Comparison of ENCODE assay signal across 9 mouse cellular contexts in the genomic region with DNA sequence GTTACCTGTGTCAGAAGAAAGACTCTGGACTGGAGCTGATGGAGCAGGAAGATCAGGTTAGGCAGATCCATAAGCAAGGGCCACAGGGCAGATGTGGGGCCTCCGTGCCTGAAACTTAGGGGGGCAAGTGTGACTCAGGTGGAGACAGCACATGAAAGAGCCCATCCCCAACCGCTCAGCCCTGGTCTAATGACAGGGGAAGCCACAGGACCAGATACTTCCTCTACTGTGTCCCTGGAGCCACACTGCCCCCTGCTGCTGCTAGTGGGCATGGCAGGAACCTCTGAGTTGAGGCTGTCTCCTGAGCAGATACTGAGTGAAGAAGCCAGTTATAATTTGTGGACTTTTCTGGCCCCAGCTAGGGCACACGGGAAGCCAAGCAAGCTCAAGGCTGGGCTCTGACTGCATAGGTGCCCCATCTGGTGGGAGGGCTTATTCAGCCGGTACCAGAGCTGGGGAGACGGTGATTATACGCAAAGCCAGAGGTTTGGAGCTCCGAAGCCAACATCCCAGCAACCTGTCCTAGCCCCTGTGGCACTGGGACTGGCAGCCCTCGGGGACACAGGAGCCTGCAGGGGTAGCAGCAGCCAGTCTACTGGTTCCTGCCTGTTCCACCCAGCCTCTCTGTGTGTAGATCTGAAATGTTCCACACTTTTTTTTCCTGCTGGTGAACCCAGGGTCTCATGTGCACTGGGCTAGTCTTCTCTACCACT. TPM values are rescaled to one million over a fixed set of nuclear protein-coding genes. Genes with fewer than 3 reads are reported as not detected.
DNase-seq lines count a peak whose midpoint lies in the region; ATAC-seq and TF ChIP-seq lines count a peak whose summit lies in the region.
"Had no signal": no experiment of that assay in that cellular context is flagged by ENCODE, and none has a peak within 500 bp of the region (broad histone marks: within the 10 kb centered on the region; RNA-seq: fewer than 3 reads in every experiment).

No protein-coding gene starts in this region.

- no peak overlapping the region for H3K27ac ChIP-seq in heart, postnatal 0 days (ENCODE audit: low read depth)
- H3K27ac ChIP-seq in liver, embryonic 15.5 days (replicated peaks), result no peak overlapping the region
- no peak overlapping the region for H3K27ac ChIP-seq in neural tube, embryonic 13.5 days (replicated peaks)
- H3K27ac ChIP-seq: embryonic facial prominence, embryonic 13.5 days had no signal

- no peak overlapping the region for H3K4me2 ChIP-seq in heart, postnatal 0 days (ENCODE audit: low read depth, low read length)
- H3K4me2 ChIP-seq in liver, embryonic 15.5 days, result no peak overlapping the region
- H3K4me2 ChIP-seq in neural tube, embryonic 13.5 days, result no peak overlapping the region
- H3K4me2 ChIP-seq: embryonic facial prominence, embryonic 13.5 days had no signal

- peak; percentile 66 for ATAC-seq in heart, postnatal 0 days (ENCODE audit: insufficient read depth, low read depth)
- peak; percentile 52; the same call in 1 of the 2 replicates for ATAC-seq in liver, embryonic 15.5 days (ENCODE audit: insufficient read depth)
- peak; percentile 85 for ATAC-seq in neural tube, embryonic 13.5 days (ENCODE audit: low read depth)

- TF ChIP-seq CTCF in heart, postnatal 0 days (IDR thresholded peaks at IDR 0.05; ENCODE audit: low read depth), result peak; percentile 99

- H3K9me3 ChIP-seq in heart, postnatal 0 days (replicated peaks; ENCODE audit: control insufficient read depth, low read length), result no peaks in the 10 kb centered on the region
- H3K9me3 ChIP-seq in liver, embryonic 15.5 days (replicated peaks), result no peaks in the 10 kb centered on the region
- H3K9me3 ChIP-seq in neural tube, embryonic 13.5 days, result no peaks in the 10 kb centered on the region
- H3K9me3 ChIP-seq: embryonic facial prominence, embryonic 13.5 days had no signal

- TF ChIP-seq EP300 in heart, postnatal 0 days (IDR thresholded peaks at IDR 0.05; ENCODE audit: low read depth), result no peak

- H3K4me1 ChIP-seq in heart, postnatal 0 days (ENCODE audit: control insufficient read depth, insufficient read depth), result no peaks in the 10 kb centered on the region
- H3K4me1 ChIP-seq in liver, embryonic 15.5 days (replicated peaks), result peaks cover 2% of the 10 kb centered on the region; the same call in 1 of the 2 replicates
- H3K4me1 ChIP-seq in neural tube, embryonic 13.5 days (replicated peaks), result peaks cover 12% of the 10 kb centered on the region

- WGBS in heart, postnatal 0 days, result 38% methylated on average over 8 of the region's 8 CpGs
- WGBS in liver, embryonic 15.5 days (ENCODE audit: insufficient replicate concordance), result 38% methylated on average over 8 of the region's 8 CpGs
- 41% methylated on average over 8 of the region's 8 CpGs for WGBS in neural tube, embryonic 13.5 days

- no peaks in the 10 kb centered on the region for H3K36me3 ChIP-seq in heart, postnatal 0 days (replicated peaks; ENCODE audit: control insufficient read depth, insufficient read depth, low read length)
- H3K36me3 ChIP-seq in liver, embryonic 15.5 days (replicated peaks), result no peaks in the 10 kb centered on the region
- no peaks in the 10 kb centered on the region for H3K36me3 ChIP-seq in neural tube, embryonic 13.5 days
- H3K36me3 ChIP-seq: embryonic facial prominence, embryonic 13.5 days had no signal

- no peak overlapping the region for H3K9ac ChIP-seq in heart, postnatal 0 days (replicated peaks; ENCODE audit: low read depth, low read length)
- H3K9ac ChIP-seq in liver, embryonic 15.5 days, result no peak overlapping the region
- no peak overlapping the region for H3K9ac ChIP-seq in neural tube, embryonic 13.5 days
- H3K9ac ChIP-seq: embryonic facial prominence, embryonic 13.5 days had no signal

- DNase-seq in CD4-positive helper T cell, adult 2 months (ENCODE audit: low read depth, low spot score), result peak; percentile 81
- DNase-seq in brain, adult 2 months (ENCODE audit: low read depth, low spot score), result peak; percentile 90
- DNase-seq in fibroblast of lung, adult 2 months (ENCODE audit: low read depth), result peak; percentile 28
- DNase-seq in heart, postnatal 0 days (ENCODE audit: low spot score), result peak; percentile 58
- DNase-seq in kidney, postnatal 36 days, result peak; percentile 88 to 96
- peak; percentile 51 for DNase-seq in telencephalon, adult 2 months (ENCODE audit: low read depth, low spot score)

- no peak overlapping the region for H3K4me3 ChIP-seq in heart, postnatal 0 days (ENCODE audit: low read depth, low read length)
- H3K4me3 ChIP-seq in liver, embryonic 15.5 days (replicated peaks), result no peak overlapping the region
- no peak overlapping the region for H3K4me3 ChIP-seq in neural tube, embryonic 13.5 days
- H3K4me3 ChIP-seq: embryonic facial prominence, embryonic 13.5 days had no signal

- H3K27me3 ChIP-seq in heart, postnatal 0 days (ENCODE audit: control insufficient read depth, insufficient read depth, low read length), result 0 out of 2 replicates have a peak, but pooled peaks cover 3% of the 10 kb centered on the region
- H3K27me3 ChIP-seq in liver, embryonic 15.5 days, result peaks cover 75% of the 10 kb centered on the region
- H3K27me3 ChIP-seq in neural tube, embryonic 13.5 days, result 0 out of 2 replicates have a peak, but pooled peaks cover 5% of the 10 kb centered on the region
- H3K27me3 ChIP-seq: embryonic facial prominence, embryonic 13.5 days had no signal

RNA-seq across cellular contexts. Expression of a gene that starts 17.3 kb away (rescaled TPM):
- not detected in 2 replicates for total RNA-seq in heart, postnatal 0 days (2014; rRNA removed; ENCODE audit: low replicate concordance)
- polyA plus RNA-seq in heart, postnatal 0 days (2015; fragmentation: Nextera tagmentation; extraction: Ambion mirVana), result not detected in 2 replicates
- 0.67 and 0.85 TPM in 2 replicates for polyA plus RNA-seq in liver, embryonic 15.5 days (2015; fragmentation: Nextera tagmentation; extraction: Ambion mirVana)
- 2.7 and 3.5 TPM in 2 replicates for polyA plus RNA-seq in neural tube, embryonic 13.5 days (2015; fragmentation: Nextera tagmentation; extraction: Ambion mirVana)

RNA-seq across cellular contexts. Expression of a gene that starts 55.2 kb away (rescaled TPM):
- total RNA-seq in heart, postnatal 0 days (2014; rRNA removed; ENCODE audit: low replicate concordance), result 17.7 and 22.6 TPM in 2 replicates
- 18.1 and 19.3 TPM in 2 replicates for polyA plus RNA-seq in heart, postnatal 0 days (2015; fragmentation: Nextera tagmentation; extraction: Ambion mirVana)
- polyA plus RNA-seq in liver, embryonic 15.5 days (2015; fragmentation: Nextera tagmentation; extraction: Ambion mirVana), result 8.3 and 9.9 TPM in 2 replicates
- polyA plus RNA-seq in neural tube, embryonic 13.5 days (2015; fragmentation: Nextera tagmentation; extraction: Ambion mirVana), result 15.6 and 17.1 TPM in 2 replicates

Comparison
In these comparisons a context has a peak if more than half of its experiments do, and no peak if none do; other contexts are left out.
1. DNase-seq: peak in every context shown above with its lines; median percentile 92 in kidney, postnatal 36 days; 90 in brain, adult 2 months; 81 in CD4-positive helper T cell, adult 2 months; 58 in heart, postnatal 0 days; 51 in telencephalon, adult 2 months; 28 in fibroblast of lung, adult 2 months.